Mouse (Mus musculus): ENCODE measurements around the gene Cars.

- TF ChIP-seq CTCF (IDR thresholded peaks at IDR 0.05), result no peak
- no peak for TF ChIP-seq POLR2A (IDR thresholded peaks at IDR 0.05; ENCODE audit: insufficient read depth, low read depth, low read length)
Observed at GRCm38 (mm10) chr7:143536251-143536650, 63.6 kb downstream of the Cars start.
